Mouse (Mus musculus): Measurements from ENCODE around the gene Pnpla3. TPM values are rescaled to one million over a fixed set of nuclear protein-coding genes. Genes with fewer than 3 reads are reported as not detected.

The Pnpla3 gene
- polyA plus RNA-seq, 1 experiment from 2014 or later = 3.1 TPM

Small RNAs within 50 kb of the gene (microRNA-seq; reads per million reads assigned to microRNA genes)
- not detected for gene Mir6392

Other genes starting within 250 kb of the Pnpla3 start
- 1.9 and 2.3 TPM in 2 replicates for gene Efcab6, start 102.5 kb upstream of the Pnpla3 start, polyA plus RNA-seq (2015; fragmentation: Nextera tagmentation; extraction: Ambion mirVana)
- 40.3 and 43.3 TPM in 2 replicates for gene Sult4a1, start 62.1 kb upstream of the Pnpla3 start, polyA plus RNA-seq (2015; fragmentation: Nextera tagmentation; extraction: Ambion mirVana)
- not detected in 2 replicates for gene Pnpla5, start 44.7 kb upstream of the Pnpla3 start, polyA plus RNA-seq (2015; fragmentation: Nextera tagmentation; extraction: Ambion mirVana)
- 84.4 and 91.5 TPM in 2 replicates for gene Samm50, start 24.4 kb downstream of the Pnpla3 start, polyA plus RNA-seq (2015; fragmentation: Nextera tagmentation; extraction: Ambion mirVana)
- 2.1 and 2.6 TPM in 2 replicates for gene Parvb, start 64.2 kb downstream of the Pnpla3 start, polyA plus RNA-seq (2015; fragmentation: Nextera tagmentation; extraction: Ambion mirVana)
- 0.64 and 0.66 TPM in 2 replicates for gene Parvg, start 156.2 kb downstream of the Pnpla3 start, polyA plus RNA-seq (2015; fragmentation: Nextera tagmentation; extraction: Ambion mirVana)

All from forebrain, embryonic 13.5 days (tissue).